Mouse (Mus musculus): Measurements from ENCODE around the gene Slc24a2.

DNA sequence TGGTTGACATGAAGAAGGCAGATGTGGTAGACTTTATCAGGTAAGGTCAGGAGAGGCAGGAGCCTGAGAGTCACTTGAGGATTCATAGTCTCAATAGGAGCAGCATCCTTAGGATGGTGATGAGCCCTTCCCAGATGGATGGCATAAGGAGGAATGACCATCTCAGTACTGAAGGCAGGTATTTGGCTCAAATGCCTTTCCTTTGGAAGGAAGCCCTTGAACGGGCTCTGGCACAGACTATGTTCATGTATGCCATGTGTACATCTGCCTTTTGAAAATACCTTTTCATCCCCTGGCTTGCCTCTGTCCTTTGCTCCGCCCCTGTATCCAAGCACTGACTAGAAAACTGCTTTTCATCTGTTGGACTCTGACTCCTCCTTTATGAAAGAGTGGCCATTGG, 168.6 kb downstream of the Slc24a2 start:
- TF ChIP-seq CTCF (IDR thresholded peaks at IDR 0.05; ENCODE audit: low read depth, low read length) (no peak), POLR2A (IDR thresholded peaks at IDR 0.05; ENCODE audit: borderline replicate concordance, low read depth, low read length) (no peak)
